Mouse (Mus musculus) monocyte, adult 5-6 weeks (primary cell): Measurements from ENCODE around the gene Bri3. TPM values are rescaled to one million over a fixed set of nuclear protein-coding genes. Genes with fewer than 3 reads are reported as not detected.
A peak's percentile ranks its signal among the peaks of the same experiment; 100 is the strongest.
"Not testable (repeated sequence)": the region's sequence is repeated elsewhere in the genome, so short reads cannot be mapped to it uniquely, and the experiment has no call there.

ENCODE experiments used
- ATAC-seq: fragments of 153-309, 156-312 bp; replicated peaks from 2 replicates; pipeline ENCODE4 v1.8.0; 2017; ENCODE audit warnings: mild to moderate bottlenecking; ENCODE audit not compliant: low TSS enrichment, insufficient number of reproducible peaks, severe bottlenecking, poor library complexity, low FRiP score
- total RNA-seq: library from RNA; stranded (forward); fragments of 200-1000, 200-491, 200-594 nt; gene quantifications from 3 replicates; pipeline ENCODE4 v1.2.3, GENCODE M21; 2017

Gene Bri3
- total RNA-seq, 1 experiment from 2014 or later, result 73.7 TPM

GRCm38 (mm10) chr5:144321681-144322080 is 77.4 kb downstream of the Bri3 start:
- ATAC-seq, result no peak

- no peak for ATAC-seq
These were observed 78.5 kb downstream of the Bri3 start for GRCm38 (mm10) chr5:144322717-144323116.

DNA sequence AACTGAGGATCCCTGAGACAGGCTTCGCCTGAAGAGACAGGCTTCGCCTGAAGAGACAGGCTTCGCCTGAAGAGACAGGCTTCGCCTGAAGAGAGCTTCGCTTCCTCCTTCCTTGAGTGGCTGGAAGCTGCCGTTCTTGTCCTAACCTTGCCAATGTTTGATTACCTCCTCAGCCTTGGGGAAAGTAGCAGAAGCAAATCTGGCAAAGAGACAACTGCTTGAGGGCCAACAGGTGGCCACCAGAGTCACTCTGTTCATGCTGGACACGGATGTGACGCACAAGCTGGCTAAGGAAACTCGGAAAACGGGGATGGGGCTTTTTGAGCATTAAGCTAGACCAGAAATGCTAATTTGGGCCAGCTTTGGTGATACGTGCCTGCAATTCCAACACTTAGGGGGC is 89.8 kb downstream of the Bri3 start:
- no peak for ATAC-seq

DNA sequence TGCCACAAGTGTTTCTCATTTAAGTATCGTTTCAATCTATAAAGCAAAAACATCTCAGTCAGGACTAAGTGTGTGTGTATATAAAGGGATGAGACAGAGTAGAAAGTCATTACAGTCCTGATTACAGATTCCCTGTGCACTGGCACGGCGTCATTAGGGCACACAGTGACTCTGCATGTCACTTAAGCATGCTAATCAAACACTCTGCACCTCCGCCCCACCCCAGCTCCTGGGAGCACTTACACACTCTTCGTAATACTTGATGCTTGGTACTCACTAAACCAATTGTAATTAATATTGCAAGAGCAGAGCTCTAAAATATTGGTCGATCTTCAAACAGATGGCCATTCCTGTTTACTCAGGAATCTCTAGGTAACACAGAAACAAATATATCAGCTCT is 91.1 kb downstream of the Bri3 start:
- not testable (repeated sequence) for ATAC-seq

DNA sequence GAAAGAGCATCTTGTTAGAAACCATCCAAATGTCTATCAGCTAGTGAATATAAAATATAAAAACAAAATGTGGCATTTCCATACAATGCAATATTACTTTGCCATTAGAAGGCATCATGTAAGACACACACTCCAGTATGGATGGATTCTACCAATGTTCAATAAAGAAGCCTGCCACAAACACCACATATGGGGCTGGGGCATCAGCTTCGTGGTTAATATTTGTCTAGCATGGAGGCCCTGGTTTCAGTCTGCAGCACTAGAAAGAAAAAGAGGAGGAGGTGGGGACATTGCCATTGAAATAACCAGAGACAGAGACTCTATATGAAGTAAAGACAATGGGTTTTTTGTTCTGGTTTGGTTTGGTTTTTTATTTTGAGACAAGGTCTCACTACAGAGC is 94.5 kb downstream of the Bri3 start:
- ATAC-seq, result no peak

- no peak for ATAC-seq
These were observed 96.8 kb downstream of the Bri3 start for GRCm38 (mm10) chr5:144341085-144341484.

DNA sequence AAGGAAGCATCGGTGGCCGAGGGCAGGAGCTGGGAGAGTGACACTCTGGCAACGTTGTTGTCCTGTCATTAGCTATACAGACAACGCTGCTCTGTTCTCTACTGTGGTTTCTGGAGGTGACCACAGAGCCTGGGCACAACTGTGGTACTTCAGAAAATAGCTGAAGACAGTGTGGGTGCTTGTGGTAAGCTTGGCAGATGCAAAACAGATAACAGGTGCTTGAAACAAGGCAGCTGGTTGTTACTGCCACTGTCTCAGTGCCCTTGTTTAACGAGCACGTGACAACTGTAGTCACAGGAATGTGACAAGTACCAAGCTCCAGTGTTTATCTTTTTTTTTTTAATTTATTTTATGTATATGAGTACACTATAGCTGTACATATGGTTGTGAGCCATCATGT is 100.4 kb downstream of the Bri3 start:
- ATAC-seq, result no peak

GRCm38 (mm10) chr5:144351185-144351584 is 106.9 kb downstream of the Bri3 start:
- no peak for ATAC-seq

GRCm38 (mm10) chr5:144352250-144353047 is 108.2 kb downstream of the Bri3 start:
- ATAC-seq, result no peak

DNA sequence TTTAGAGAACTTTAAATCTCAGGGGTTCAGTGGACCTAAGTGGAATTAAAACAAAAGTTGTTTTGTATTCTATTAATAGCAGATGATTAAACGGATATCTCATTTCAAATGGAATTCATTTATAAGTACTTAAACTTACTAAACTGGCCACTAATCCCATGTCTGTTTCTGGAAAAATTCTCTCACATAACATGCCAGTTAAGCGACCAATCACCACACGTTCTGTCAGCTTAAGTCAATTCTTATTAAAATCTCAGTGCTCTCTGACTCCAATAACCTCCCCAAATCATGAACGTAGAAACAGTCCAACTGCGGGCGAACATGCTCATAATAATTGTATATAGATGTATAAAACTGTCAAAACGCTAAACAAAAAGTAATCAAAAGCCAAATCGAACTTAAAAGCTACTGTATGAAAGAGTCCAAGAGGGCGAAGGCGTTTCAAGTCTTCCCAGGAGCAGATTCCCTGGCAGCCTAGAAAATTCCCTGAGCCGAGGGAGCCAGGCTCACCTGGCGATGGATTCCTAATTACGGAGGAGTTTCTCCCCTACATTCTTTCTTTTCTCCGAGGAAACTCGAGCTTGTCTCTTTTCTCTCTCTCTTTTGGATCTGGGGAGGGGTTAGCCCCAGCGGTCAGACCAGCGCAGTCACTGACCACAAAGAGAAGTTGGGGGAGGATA is 112.7 kb downstream of the Bri3 start:
- no peak for ATAC-seq

DNA sequence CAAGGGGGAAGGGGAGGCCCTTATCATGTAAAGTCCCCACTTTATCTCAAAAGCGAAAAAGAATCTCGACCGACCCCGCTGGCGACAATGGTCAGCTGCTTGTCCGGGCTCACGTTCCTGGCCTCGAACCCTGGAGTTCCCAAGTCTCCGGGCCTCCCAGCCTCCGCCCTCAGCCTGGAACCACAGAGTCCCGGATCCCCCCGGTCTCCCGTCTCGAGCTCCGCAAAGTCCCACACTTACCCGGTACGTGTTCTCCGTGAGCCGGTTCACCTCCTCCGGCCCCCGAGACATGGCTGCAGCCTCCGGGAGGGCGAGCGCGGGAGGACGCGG is 113.3 kb downstream of the Bri3 start:
- no peak for ATAC-seq

DNA sequence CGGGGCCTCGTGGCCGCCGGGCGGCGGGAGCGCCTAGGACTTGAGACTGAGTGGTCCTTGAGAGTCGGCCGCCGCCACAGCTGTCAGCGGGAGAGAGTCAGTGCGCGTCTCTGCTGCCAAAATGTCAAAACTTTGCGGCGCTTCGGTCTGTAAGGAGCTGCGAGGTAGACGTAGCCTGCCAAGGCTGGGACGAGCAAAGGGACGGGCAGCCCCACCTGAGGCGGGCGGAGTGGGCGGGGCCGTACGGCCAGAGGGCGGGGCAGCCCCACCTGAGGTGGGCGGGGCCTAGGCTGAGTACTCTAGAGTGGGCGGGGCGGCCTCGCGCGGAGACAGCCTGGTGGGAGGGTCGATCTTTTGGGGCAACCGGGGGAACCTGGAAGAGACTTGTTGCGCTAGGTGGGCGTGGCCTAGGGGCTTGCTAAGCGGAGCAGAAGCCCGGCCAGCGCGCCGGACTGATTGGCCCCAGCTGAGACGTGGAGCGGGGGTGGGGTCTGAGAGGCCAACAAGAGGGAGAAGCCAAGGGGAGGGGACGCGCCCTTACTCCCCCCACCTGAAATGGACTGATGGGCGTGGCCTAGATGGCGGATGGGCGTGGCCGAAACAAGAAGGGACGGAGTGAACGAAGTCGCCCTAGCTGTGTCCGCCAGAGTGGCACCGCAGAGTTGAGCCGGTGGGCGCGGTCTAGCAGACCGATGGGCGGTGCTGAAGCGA is 113.8 kb downstream of the Bri3 start, which contains the start of gene Baiap2l1:
Gene Baiap2l1 (minus strand): TSS at position 232 of the 711 bp plus-strand sequence.
- ATAC-seq, result peak; percentile 52

GRCm38 (mm10) chr5:144358592-144358917 is 114.3 kb downstream of the Bri3 start:
- 0 out of 2 replicates have a peak, but pooled peaks have one; percentile 34 for ATAC-seq

- ATAC-seq, result no peak
These were observed 115.6 kb downstream of the Bri3 start for GRCm38 (mm10) chr5:144359886-144360285.

GRCm38 (mm10) chr5:144360346-144360745 is 116.1 kb downstream of the Bri3 start:
- no peak for ATAC-seq

- ATAC-seq, result no peak
These were observed 120.6 kb downstream of the Bri3 start for GRCm38 (mm10) chr5:144364680-144365357.

DNA sequence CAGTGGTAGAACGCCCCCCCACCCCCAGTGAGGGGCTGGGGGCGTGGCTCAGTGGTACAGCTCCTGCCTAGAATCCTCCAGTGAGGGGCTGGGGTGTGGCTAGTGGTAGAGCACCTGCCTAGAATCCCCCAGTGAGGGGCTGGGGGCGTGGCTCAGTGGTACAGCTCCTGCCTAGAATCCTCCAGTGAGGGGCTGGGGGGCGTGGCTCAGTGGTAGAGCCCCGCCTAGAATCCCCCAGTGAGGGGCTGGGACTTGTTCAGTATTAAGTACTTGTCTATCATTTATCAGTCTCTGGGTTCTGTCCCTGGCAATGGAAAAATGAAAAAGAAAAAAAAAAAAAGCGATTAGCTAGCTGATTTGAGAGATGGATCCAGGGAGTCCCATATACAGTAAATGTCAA is 122.3 kb downstream of the Bri3 start:
- not testable (repeated sequence) for ATAC-seq

DNA sequence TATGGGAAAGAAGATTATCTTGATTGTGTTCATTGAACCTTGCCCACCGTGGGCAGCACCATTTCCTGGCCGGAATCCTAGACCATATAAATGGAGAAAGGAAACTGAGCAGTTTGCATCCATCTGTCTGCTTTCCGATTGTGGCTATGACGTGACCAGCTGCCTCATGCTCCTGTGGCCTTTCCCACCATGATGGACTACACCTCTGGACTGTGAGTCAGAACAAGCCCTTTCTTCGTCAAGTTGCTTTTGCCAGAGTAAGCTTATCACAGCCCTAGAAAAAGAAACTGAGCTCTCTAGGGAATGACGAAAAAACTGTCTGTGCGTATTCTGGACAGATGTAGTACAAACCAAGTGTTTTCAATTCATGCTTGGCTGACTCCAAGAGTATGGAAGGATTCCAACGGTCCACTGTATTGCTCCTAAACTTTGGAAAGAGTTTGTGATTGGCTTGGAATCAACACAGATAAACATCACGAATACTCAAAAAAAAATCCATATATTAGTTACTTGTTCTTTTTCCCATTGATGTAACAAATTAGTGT is 124.5 kb downstream of the Bri3 start:
- ATAC-seq, result no peak

- ATAC-seq, result no peak
These were observed 126.7 kb downstream of the Bri3 start for GRCm38 (mm10) chr5:144370986-144371385.
